Mouse (Mus musculus) heart, embryonic 14.5 days (tissue): Measurements from ENCODE around the gene Trem2. TPM values are rescaled to one million over a fixed set of nuclear protein-coding genes. Genes with fewer than 3 reads are reported as not detected.

Experiments used
- ATAC-seq: fragments of 200-750 bp; cut with Nextera tagmentation; 2 replicates; pipeline ENCODE4 v1.8.0; 2017; ENCODE audit warnings: low read depth, moderate TSS enrichment; ENCODE audit not compliant: insufficient number of reproducible peaks, insufficient read depth, low FRiP score
- H3K27ac ChIP-seq, 2 experiments: fragments of 200-500 bp in 1 of 2; fragments of 300-500 bp in 1 of 2; sonication (generic) in 1 of 2; replicated peaks in 1 of 2; 2 replicates each; pipeline ENCODE4 v1.5.1; 2012 to 2014; ENCODE audit warnings: low read depth in 2 of 2, low read length in 2 of 2, control low read depth in 1 of 2, mild to moderate bottlenecking in 1 of 2, mixed read lengths in 1 of 2; ENCODE audit not compliant: control insufficient read depth in 1 of 2, insufficient read depth in 1 of 2
- H3K27me3 ChIP-seq: fragments of 300-500 bp; sonication (generic); 2 replicates; pipeline ENCODE4 v1.6.1; 2014; ENCODE audit warnings: mild to moderate bottlenecking, low read length, control low read depth; ENCODE audit not compliant: control insufficient read depth, insufficient read depth
- H3K36me3 ChIP-seq: fragments of 300-500 bp; sonication (generic); 2 replicates; pipeline ENCODE4 v1.6.1; 2014; ENCODE audit warnings: mild to moderate bottlenecking, control low read depth, low read length, mixed read lengths; ENCODE audit not compliant: control insufficient read depth, insufficient read depth
- H3K4me1 ChIP-seq, 2 experiments: fragments of 200-500 bp in 1 of 2; fragments of 300-500 bp in 1 of 2; sonication (generic) in 1 of 2; 2 replicates each; pipeline ENCODE4 v1.6.1; 2012 to 2014; ENCODE audit warnings: low read length in 2 of 2, control low read depth in 1 of 2, mixed read lengths in 1 of 2; ENCODE audit not compliant: control insufficient read depth in 2 of 2, insufficient read depth in 2 of 2
- H3K4me2 ChIP-seq: fragments of 300-500 bp; sonication (generic); 2 replicates; pipeline ENCODE4 v1.6.1; 2014; ENCODE audit warnings: mild to moderate bottlenecking, low read length
- H3K4me3 ChIP-seq, 2 experiments: fragments of 200-500 bp in 1 of 2; fragments of 300-500 bp in 1 of 2; sonication (generic) in 1 of 2; 2 replicates each; pipeline ENCODE4 v1.5.1; 2012 to 2014; ENCODE audit warnings: low read length in 2 of 2, mild to moderate bottlenecking in 2 of 2, control low read depth in 1 of 2, low read depth in 1 of 2, moderate library complexity in 1 of 2; ENCODE audit not compliant: control insufficient read depth in 1 of 2, insufficient read depth in 1 of 2
- H3K9ac ChIP-seq: fragments of 300-500 bp; sonication (generic); 2 replicates; pipeline ENCODE4 v1.6.1; 2014; ENCODE audit warnings: mild to moderate bottlenecking, low read length
- H3K9me3 ChIP-seq: fragments of 300-500 bp; sonication (generic); 2 replicates; pipeline ENCODE4 v1.6.1; 2016; ENCODE audit warnings: low read length, control low read depth; ENCODE audit not compliant: control insufficient read depth
- WGBS: fragments of 180-500 bp; shearing (Covaris S2); extraction: QIAGEN DNeasy Blood & Tissue Kit; methylation state at CpG from one replicate; pipeline ENCODE4 v1.1.7; 2014; 5-methylcytosine and 5-hydroxymethylcytosine counted together
- polyA plus RNA-seq: library from polyadenylated mRNA; unstranded; fragments of >200 nt; fragmentation: Nextera tagmentation; extraction: Ambion mirVana; gene quantifications from 2 replicates; pipeline ENCODE4 v1.2.1, GENCODE M21; 2014

The Trem2 gene
- polyA plus RNA-seq, 1 experiment from 2014 or later = 3.4 TPM

DNA sequence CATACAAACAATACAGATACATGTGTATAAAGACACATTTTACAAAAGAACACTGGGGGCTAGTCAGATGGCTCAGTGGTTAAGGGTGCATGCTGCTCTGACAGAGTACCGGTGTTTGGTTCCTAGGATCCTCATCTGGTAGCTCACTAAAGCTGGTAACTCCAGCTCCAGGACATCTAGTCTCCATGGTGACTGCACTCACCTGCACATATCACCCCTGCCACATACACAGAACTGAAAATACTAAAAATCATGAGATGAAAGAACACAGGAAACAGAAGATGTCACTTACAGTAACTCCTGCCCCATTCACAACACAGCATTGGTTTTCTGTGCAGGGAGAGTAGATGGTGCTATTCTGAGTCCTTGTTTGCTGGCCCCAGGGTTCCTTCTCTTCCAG, 27.5 kb upstream of the Trem2 start:
- Histone ChIP-seq H3K4me2 (no peak overlapping the region), H3K36me3 (no peaks in the 10 kb centered on the region), H3K4me1 (no peaks in the 10 kb centered on the region), H3K9me3 (no peaks in the 10 kb centered on the region), H3K9ac (no peak overlapping the region), H3K27me3 (no peaks in the 10 kb centered on the region), H3K27ac (no peak overlapping the region), H3K4me3 (no peak overlapping the region)
- ATAC-seq = no peak
- WGBS = 77% methylated on average over 1 of the region's 1 CpGs

DNA sequence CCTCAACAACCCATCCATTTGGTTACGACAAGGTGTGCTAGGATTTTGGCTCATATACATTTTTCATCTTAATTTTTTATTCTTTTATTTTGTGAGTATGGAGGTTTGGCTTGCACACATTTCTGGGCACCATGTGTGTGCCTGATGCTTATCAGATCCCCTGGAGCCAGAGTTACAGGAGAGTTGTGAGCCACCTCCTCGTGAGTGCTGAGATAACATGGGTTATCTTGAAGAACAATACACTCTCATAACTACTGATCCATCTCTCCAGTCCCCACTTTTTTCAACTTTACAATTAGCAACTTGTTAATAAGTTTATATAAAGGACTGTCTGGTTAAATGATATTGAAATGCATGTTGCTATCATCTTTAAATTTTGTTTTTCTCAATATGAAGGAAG, 24.9 kb upstream of the Trem2 start:
- Histone ChIP-seq H3K36me3 (no peaks in the 10 kb centered on the region), H3K9me3 (no peaks in the 10 kb centered on the region), H3K4me2 (no peak overlapping the region), H3K27ac (no peak overlapping the region), H3K4me1 (no peaks in the 10 kb centered on the region), H3K4me3 (no peak overlapping the region), H3K9ac (no peak overlapping the region), H3K27me3 (no peaks in the 10 kb centered on the region)
- 63% methylated on average over 2 of the region's 2 CpGs for WGBS
- ATAC-seq = no peak

DNA sequence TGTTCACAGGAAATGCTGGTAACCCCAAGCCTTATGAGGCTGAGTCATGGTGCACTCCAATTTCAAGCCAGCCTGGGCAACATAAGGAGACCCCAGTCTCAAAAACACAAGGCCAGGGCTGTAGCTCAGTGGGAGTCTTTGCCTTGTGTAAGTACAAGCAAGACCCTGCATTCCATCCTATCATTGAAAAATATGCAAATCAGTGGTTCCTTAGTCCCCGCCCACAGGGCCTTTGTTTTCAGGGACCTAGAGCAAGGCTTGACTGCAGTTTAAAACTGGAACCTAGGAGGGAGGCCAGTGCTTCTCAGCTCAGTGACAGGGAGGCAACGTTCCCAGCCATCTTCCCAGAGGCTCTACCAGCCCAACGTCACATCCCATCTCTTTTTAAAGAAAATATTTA, 23.0 kb upstream of the Trem2 start:
- Histone ChIP-seq H3K9ac (no peak overlapping the region), H3K9me3 (no peaks in the 10 kb centered on the region), H3K36me3 (no peaks in the 10 kb centered on the region), H3K27ac (no peak overlapping the region), H3K4me1 (no peaks in the 10 kb centered on the region), H3K4me2 (no peak overlapping the region), H3K27me3 (no peaks in the 10 kb centered on the region), H3K4me3 (no peak overlapping the region)
- WGBS = 74% methylated on average over 3 of the region's 3 CpGs
- ATAC-seq = no peak

DNA sequence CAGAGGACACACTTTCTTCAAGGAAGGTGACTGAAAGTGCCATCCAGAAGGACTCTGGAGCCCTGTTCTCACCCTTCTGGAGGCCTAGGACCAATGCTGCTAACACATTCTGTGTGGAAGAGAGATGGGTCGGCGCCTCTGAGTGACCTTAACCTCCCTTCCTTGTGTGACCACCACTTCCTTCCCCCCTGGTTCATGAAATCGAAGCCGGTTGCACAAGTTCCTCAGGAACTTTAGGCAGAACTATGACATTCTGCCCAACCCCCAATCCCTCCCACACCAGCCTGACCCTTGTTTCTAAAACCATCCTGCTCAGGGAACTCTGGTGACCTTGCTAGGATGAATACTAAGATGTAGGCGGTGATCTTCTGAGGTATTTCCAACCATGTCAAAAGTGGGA, 21.9 kb upstream of the Trem2 start:
- H3K4me2 ChIP-seq = no peak overlapping the region
- 89% methylated on average over 5 of the region's 5 CpGs for WGBS
- no peaks in the 10 kb centered on the region for H3K27me3 ChIP-seq
- no peak overlapping the region for H3K27ac ChIP-seq
- no peak for ATAC-seq
- no peak overlapping the region for H3K9ac ChIP-seq
- H3K4me3 ChIP-seq = no peak overlapping the region
- H3K36me3 ChIP-seq = no peaks in the 10 kb centered on the region
- H3K9me3 ChIP-seq = no peaks in the 10 kb centered on the region
- no peaks in the 10 kb centered on the region for H3K4me1 ChIP-seq

DNA sequence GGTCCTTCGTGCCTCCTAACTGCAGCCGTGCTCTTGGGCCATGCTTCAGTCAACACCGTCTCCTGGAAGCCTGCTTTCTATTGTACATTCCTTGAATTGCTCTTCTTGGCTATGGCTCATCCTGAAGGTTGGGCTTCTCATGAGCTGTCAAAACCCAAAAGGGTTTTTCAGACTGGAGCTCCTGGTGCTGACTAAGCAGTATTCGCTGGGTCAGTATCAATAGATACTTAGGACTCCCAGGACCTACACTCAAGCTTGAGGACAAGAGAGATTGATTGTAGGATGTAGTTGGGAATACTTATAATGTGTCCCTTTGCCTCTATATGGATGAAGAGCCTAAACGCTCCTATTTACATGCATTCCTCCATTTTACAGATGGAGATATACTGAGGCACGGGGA, 21.1 kb upstream of the Trem2 start:
- 84% methylated on average over 6 of the region's 6 CpGs for WGBS
- no peaks in the 10 kb centered on the region for H3K36me3 ChIP-seq
- no peak overlapping the region for H3K27ac ChIP-seq
- no peak for ATAC-seq
- H3K4me3 ChIP-seq = no peak overlapping the region
- H3K4me2 ChIP-seq = no peak overlapping the region
- H3K9me3 ChIP-seq = no peaks in the 10 kb centered on the region
- H3K27me3 ChIP-seq = no peaks in the 10 kb centered on the region
- H3K4me1 ChIP-seq = no peaks in the 10 kb centered on the region
- no peak overlapping the region for H3K9ac ChIP-seq

DNA sequence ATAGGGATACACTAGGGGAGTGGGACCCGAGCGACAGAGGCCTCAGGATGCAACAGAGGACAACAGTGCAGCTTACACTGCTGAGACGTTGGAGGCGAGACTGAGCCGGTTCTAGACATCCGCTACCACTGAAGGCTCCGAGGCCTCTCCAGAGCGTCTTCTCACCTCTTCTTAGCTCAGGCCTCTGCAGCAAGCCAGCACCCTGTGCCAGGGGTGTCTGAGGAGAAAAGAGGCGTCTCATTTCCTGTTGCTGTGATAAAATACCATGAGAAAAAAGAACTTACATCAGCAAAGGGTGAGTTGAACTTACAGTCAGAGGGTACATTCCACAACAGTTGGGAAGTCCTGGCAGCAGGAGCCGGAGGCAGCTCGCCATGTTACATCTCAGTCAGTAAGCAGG, 20.6 kb upstream of the Trem2 start:
- Histone ChIP-seq H3K36me3 (no peaks in the 10 kb centered on the region), H3K9me3 (no peaks in the 10 kb centered on the region), H3K4me1 (no peaks in the 10 kb centered on the region), H3K4me3 (no peak overlapping the region), H3K9ac (no peak overlapping the region), H3K27ac (no peak overlapping the region), H3K27me3 (no peaks in the 10 kb centered on the region), H3K4me2 (no peak overlapping the region)
- WGBS = 78% methylated on average over 11 of the region's 11 CpGs
- no peak for ATAC-seq

DNA sequence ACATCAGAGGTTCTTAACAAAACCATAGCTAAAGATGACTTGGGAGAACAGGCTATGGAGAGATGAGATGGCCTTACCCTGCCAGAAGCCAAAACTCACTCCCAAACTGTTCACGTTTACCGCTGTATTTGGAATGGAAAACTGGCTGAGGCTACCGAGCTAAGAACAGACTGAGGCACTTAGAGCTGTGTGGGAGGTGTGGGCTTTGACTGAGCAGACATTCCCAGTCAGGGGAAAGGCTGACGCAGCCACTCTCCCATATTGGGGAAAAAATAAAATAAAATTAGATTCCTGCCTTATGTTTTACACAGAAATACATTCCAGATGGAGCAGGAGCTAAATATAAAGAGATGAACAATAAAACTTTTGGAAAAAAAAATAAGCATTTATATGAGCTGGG, 19.5 kb upstream of the Trem2 start:
- H3K36me3 ChIP-seq = no peaks in the 10 kb centered on the region
- ATAC-seq = no peak

DNA sequence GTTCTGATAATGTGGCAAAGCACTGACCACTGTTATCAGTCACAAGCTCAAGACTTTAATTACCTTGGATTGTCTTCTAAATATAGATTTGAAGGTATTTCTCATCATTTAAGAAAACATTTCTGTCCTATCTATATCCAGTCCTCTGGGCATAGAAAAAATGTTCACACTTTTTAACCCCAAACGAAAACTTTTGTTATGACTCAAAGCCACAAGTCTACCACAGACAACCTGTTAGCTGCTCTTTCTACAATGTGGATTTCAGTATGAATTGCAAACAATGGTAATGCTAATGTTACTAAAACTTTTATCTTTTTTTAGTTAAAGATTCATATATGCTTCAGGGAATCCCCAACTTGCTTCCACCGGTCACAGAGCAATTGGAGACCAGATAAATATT, 13.7 kb upstream of the Trem2 start:
- Histone ChIP-seq H3K27ac (no peak overlapping the region), H3K4me2 (no peak overlapping the region), H3K4me1 (no peaks in the 10 kb centered on the region), H3K27me3 (no peaks in the 10 kb centered on the region), H3K9ac (no peak overlapping the region), H3K9me3 (no peaks in the 10 kb centered on the region), H3K36me3 (no peaks in the 10 kb centered on the region), H3K4me3 (no peak overlapping the region)
- ATAC-seq = no peak
- WGBS = 69% methylated on average over 2 of the region's 2 CpGs

More for the DNA sequence above, 19.5 kb upstream of the Trem2 start:
- no peak overlapping the region for H3K4me2 ChIP-seq
- WGBS = 60% methylated on average over 4 of the region's 4 CpGs
- no peak overlapping the region for H3K4me3 ChIP-seq
- no peaks in the 10 kb centered on the region for H3K9me3 ChIP-seq
- no peak overlapping the region for H3K27ac ChIP-seq
- no peak overlapping the region for H3K9ac ChIP-seq
- no peaks in the 10 kb centered on the region for H3K4me1 ChIP-seq
- H3K27me3 ChIP-seq = no peaks in the 10 kb centered on the region
